Mouse (Mus musculus): ENCODE measurements around the gene Zfp316.

- TF ChIP-seq CTCF (conservative IDR thresholded peaks at IDR 0.05; ENCODE audit: low read length) (no peak), NANOG (IDR thresholded peaks at IDR 0.05; ENCODE audit: borderline replicate concordance, low read length) (no peak)
These were observed 33.8 kb downstream of the Zfp316 start for GRCm38 (mm10) chr5:143236036-143236435.

All from E14TG2a.4 (cell line).